Mouse (Mus musculus) yolk sac, embryonic 10.5 days (tissue): Measurements from ENCODE around the gene S100z.

Experiments
- DNase-seq: peaks from one replicate; pipeline ENCODE4 v3.0.0-alpha.2; 2017; ENCODE audit warnings: low spot score

S100z gene

GRCm38 (mm10) chr13:95444824-95445223 is 33.7 kb downstream of the S100z start, which contains the start of gene Crhbp:
Crhbp (minus strand) TSS chr13:95444924.
- DNase-seq: no peak

- no peak for DNase-seq
Measured at GRCm38 (mm10) chr13:95444291-95444690, 34.2 kb downstream of the S100z start.

GRCm38 (mm10) chr13:95443376-95444233 is 34.9 kb downstream of the S100z start:
- DNase-seq: peak; percentile 6

- DNase-seq: no peak
Measured at GRCm38 (mm10) chr13:95442901-95443300, 35.6 kb downstream of the S100z start.

GRCm38 (mm10) chr13:95439569-95439968 is 39.0 kb downstream of the S100z start:
- no peak for DNase-seq

- DNase-seq: no peak
Measured at GRCm38 (mm10) chr13:95431760-95432159, 46.8 kb downstream of the S100z start.

- no peak for DNase-seq
Measured at GRCm38 (mm10) chr13:95427499-95427898, 51.0 kb downstream of the S100z start.
